Mouse (Mus musculus): ENCODE measurements around the gene Wdcp. TPM values are rescaled to one million over a fixed set of nuclear protein-coding genes. Genes with fewer than 3 reads are reported as not detected.
"Not testable (repeated sequence)": the region's sequence is repeated elsewhere in the genome, so short reads cannot be mapped to it uniquely, and the experiment has no call there.

The Wdcp gene
- total RNA-seq, 2 experiments from 2014 or later, result 12.7 to 15.0 TPM

DNA sequence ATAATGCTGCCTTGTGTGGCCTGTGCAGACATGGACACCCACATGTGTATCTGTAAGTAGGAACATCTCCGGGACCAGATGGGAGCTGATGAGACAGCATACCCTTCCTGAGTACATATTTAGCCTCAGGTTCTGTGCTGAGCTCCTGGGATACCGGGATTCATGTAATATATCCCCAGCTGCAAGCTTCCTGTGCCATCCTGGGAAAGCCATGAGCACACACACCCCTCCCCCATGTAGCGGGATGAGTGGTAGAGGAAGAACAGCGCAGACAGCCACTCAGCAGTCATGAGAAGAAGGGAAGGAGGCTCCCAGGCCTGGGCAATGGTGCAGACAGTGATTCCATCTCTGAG is 21.2 kb downstream of the Wdcp start:
- no peak for DNase-seq
- intact Hi-C loops (cut with DNase I), result no loop called here

DNA sequence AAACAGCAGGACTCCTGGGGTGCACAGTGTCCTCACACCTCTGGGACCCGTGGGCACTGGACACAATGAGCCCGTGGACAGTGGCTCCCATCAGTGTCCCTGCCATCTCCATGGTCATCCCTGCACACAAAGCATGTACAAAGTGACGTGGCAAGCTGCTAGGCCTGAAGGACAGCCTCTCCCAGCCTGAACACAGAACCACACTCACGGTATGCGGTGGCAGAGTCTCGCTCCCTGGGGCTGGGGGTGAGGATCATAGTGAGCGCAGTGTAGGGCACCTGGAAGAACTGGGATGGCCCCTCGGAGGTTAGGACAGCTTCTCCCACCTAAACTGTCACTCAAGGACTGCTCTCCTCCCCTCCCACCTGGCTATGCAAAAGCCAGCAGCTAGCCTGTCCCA is 25.8 kb downstream of the Wdcp start:
- intact Hi-C loops (cut with DNase I), result no loop called here
- DNase-seq, result no peak

DNA sequence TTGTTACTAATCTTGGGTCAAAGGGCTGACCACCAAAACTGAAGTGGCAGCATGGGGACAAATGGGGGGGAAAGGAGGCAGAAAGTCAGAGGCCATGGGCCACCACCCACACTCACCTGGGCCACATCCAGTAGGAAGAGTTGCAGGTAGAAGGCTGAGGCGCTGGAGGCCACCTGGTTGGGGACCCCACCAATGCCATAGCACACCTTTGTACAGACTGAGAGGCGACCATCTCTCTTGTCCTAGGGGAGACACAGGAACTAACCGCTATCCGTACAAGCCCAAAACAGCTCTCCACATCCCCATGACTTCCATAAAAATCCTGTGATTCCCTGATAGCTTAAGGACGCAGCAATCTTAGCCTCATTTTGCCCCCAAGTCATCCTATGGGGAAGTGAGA is 28.2 kb downstream of the Wdcp start:
- no peak for DNase-seq
- intact Hi-C loops (cut with DNase I), result no loop called here

DNA sequence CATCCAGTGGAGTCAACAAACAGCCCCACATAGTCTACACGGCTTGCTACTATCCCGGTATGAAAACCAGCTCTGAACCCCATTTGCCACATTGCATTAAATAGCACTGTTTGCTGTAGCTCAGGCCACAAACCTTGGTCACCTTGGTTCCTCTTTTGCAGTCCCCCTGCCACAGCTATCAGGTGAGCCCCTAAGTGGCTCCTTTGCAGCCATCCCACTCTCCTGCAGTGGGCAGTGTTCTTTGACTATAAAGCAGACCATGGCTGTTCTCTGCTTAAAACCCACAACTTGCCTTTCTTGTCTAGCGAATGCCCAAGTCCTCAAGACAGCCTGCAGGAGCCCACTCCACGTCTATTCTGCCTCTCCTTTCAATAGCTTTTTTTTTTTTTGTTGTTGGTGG is 29.2 kb downstream of the Wdcp start:
- DNase-seq, result no peak
- intact Hi-C loops (cut with DNase I), result no loop called here

DNA sequence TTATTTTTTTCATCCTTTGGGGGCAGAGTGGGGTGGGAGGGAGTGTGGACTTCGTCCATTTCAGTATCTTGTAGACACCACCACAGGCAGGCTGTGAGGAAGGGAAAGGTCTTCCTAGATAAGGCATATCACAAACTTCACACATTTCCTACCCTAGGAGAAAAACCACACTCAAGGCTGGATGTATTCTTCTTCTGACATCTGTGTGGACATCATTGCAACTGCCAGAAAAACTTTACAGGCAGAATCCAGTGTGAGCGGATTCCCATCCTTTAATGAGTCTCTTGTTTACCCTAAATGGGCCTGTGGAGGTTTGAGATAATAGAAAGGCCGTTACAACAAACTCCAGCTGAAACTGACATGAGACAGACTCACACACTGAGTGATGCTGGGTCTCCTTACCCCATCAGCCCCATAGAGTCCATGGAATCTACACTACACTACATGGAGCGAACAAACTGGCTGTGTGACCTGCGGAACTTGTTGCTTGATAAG is 29.9 kb downstream of the Wdcp start:
- intact Hi-C loops (cut with DNase I), result no loop called here
- DNase-seq, result no peak

DNA sequence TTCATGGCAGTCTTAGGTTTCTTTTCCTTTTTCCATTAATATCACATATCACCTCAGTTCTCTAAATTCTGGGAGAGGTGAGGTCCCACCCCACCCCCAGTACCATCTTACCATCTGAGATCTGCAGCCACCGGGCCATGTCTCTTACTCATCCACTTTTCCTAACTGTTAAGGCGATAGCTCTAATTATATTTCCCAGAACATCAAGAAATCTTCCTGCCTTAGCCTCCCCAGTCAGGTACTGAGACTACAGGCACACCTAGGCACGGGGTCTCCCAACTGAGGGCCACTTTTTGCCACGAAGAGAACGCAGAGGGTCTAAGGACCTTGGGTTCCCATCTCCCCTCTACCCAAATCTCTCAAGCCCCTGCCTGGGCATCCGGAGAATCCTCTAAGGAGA is 30.4 kb downstream of the Wdcp start:
- DNase-seq, result no peak
- intact Hi-C loops (cut with DNase I), result no loop called here

DNA sequence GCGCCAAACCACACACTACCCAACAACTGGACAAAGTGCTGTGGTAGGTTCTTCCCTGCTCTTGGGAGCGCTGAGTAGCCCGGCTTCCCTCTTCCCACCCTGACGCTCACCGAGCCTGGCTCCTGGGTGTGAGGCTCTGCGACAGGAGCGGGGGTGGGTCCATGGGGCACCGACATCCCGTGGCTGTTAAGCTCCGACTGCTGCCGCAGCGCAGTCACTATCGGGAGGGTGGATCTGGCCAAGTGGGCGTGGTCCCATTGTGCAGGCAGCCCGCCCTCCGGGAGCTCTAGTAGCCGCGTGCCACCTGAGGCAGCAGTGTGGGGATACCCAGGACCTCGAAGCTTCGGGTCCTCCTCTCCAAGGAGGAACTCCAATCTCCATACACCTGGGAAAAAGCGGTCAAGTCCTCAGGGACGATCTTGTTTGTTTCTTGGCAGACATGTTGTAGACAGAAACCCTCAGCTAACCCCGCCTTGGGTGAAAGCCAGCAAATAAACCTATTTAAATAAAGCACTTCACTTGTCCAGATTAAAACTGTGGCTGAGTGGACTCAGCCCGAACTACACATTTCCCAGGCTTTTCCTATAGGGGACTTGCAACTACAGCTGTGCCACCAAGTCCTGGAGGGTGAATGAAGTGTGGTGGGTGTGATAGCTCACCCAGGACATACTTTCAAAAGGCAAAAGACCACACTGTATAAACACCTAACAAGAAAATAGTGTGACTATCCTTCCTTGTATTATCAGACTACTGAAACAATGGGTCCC is 31.2 kb downstream of the Wdcp start, which contains the start of gene Mfsd2b:
Gene Mfsd2b, minus strand, starts transcription at position 199 of the 767 bp plus-strand sequence.
- DNase-seq, result peak; percentile 69
- intact Hi-C loops (cut with DNase I), result no loop called here

DNA sequence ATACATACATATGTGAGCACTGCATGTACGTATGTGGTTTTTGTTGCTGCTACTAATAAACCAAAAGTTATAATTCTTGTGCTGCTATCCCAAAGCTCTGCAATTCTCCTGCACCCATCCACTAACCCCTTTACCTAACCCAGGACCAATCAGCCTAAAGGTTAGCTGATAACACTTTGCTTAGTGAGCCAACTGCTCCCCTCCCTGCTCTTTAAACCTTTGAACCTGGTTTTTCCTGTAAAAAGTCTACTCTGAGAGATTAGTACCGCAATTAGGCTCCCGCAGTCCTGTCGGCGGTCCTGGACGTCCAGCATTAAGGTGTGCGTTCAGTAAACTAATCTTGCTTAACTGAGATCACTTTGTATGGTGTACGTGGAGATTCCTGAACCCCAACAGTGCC is 32.5 kb downstream of the Wdcp start:
- DNase-seq, result no peak
- intact Hi-C loops (cut with DNase I), result no loop called here

DNA sequence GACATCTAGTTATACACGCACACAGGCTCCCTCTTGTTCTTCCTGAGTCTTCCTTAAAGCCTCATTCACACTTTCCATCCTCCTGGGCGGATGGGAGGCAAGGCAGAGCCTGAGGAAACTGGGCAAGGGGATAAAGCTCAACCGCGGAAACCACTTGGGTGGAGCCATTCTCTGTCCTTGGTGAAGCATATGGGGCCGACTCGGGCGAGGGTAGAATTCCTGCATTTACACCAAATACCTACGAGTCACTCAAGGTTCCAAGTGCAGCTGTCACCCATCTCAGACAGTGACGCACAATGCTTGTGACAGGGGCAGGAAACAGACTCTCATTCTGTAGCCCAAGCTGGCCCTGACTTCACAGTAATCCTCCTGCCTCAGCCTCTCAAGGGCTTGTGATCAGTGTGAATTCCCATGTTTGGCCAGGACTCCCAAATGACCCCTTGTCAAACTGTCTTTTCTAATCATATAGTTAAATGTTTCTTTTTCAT is 35.2 kb downstream of the Wdcp start:
- intact Hi-C loops (cut with DNase I), result no loop called here
- no peak for DNase-seq

DNA sequence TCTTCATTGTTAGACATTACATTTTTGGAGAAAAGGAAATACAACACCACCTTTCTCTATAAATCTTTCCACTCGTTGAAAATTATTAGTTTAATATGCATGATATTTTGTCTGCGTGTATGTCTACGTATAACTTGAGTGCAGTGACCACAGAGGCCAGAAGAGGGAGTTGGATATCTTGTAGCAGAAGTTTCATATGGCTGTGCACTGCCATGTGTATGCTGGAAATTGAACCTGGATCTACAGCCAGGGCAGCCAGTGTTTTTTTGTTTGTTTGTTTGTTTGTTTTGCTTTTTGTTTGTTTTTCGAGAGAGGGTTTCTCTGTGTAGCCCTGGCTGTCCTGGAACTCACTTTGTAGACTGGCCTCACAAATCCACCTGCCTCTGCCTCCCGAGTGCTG is 35.9 kb downstream of the Wdcp start:
- intact Hi-C loops (cut with DNase I), result no loop called here
- no peak for DNase-seq

DNA sequence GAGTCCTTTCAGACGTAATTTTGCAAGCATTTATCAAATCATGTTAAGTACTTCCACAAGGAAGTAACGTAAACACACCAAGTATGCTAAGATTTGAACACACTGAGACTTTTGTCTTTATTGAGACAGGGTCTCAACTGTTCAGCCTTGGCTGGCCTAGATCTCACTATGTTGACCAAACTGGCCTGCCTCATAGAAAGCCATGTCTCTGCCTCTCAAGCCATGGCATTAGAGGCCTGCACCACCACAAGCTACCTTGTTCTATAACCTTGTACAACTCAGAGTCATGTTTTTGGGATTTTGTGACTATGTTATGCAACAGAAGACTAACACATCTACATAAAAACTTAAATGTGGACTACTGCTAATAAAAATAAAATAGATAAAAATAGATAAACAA is 39.0 kb downstream of the Wdcp start:
- no peak for DNase-seq
- intact Hi-C loops (cut with DNase I), result no loop called here

DNA sequence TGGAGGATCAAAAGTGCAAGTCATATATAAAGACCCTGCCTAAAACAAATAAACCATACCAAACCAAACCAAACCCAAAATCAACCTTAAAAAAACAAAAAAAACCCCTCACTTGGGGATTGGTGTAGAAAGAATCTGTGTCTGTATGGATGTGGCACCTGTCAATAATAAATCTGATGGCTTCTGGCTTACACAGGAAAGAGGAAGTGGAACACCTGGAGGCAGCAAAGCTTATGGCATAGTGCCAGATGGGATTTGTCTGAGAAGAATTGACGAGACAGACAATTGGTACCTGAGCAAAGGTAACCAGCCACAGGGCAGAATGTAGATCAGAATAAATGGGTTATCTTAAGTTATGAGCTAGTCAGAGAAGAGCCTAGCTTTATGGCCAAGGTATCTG is 42.0 kb downstream of the Wdcp start:
- intact Hi-C loops (cut with DNase I), result no loop called here
- DNase-seq, result no peak

DNA sequence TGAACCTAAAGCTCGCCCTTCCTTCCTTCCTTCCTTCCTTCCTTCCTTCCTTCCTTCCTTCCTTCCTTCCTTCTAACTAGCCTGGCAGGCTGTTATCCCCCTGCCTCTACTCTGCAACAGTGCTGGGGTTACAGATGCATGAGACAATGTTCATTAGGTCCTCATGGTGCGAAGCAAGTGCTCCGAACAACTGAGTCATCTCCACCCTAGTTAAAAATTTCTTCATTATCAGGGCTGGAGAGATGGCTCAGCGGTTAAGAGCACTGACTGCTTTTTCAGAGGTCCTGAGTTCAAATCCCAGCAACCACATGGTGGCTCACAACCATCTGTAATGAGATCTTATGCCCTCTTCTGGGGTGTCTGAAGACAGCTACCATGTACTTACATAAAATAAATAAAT is 43.5 kb downstream of the Wdcp start:
- intact Hi-C loops (cut with DNase I); DNase-seq: not testable (repeated sequence)

DNA sequence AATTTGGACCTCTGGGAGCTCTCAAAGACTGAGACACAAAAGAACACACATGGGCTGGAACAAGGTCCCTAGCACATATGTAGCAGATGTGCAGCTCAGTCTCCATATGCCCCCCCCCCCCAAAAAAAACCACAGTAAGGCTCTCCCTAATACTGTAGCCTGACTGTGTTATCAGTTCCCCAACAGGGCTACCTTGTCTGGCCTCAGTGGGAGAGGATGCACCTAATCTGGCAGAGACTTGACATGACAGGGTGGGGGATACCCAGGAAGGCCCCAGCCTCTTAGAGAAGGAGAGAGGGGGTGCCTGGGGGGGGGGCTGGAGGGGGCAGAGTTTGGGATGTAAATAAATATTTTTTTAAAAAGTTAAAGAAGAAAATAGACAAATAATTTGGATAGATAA is 45.6 kb downstream of the Wdcp start:
- intact Hi-C loops (cut with DNase I), result no loop called here
- no peak for DNase-seq

DNA sequence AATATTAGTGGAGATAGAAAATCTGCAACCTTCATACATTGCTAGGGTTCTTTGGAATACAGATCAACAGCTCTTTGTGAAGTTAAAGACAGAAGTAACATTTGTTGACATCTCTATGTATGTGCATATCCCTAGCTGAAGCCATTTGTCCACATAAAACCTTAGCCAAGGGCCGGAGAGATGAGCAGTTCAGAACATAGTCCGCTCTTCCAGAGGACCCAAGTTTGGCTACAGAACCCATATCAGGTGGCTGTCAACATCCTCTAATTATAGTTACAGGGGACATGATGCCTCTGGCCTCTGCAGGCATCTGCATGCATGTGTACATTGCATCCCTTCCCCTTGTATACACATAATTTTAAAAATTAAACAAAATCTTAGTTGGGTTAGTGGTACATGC is 46.1 kb downstream of the Wdcp start:
- intact Hi-C loops (cut with DNase I), result no loop called here

DNA sequence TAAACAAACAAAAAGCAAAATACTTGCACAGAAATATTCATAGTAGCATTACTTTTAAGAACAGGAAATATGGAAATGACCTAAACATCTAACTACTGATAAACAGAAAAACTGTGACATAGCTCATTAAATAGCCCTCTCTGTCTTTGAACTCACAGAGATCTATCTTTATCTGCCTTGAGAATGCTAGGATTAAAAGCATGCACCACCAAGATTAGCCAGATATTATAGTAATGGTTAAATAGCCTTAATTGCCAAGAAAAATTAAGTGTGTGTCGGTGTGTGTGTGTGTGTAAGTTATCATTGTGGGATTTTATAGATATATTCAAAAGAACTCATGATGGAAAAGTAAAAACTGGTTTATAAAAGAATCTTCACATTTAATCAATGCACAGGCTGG is 46.8 kb downstream of the Wdcp start:
- intact Hi-C loops (cut with DNase I), result no loop called here
- DNase-seq, result no peak

More for the DNA sequence above, 46.1 kb downstream of the Wdcp start:
- DNase-seq, result no peak

DNA sequence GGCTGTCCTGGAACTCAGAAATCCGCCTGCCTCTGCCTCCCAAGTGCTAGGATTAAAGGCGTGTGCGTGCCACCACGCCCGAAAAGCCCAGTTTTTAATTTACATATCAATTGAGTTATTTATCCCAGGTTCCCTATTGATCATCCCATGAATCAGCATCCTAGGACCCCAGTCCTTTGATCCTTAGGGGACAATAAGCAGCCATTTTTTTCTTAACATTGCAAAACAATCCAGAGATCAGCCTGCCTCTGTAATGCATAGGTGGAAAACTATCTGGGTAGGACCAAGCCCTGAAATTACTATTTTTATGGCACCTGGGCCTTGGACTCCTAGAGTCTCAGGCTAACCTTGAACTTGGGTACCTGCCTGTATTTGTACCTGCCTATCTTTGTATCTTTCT is 54.9 kb downstream of the Wdcp start:
- intact Hi-C loops (cut with DNase I), result no loop called here
- no peak for DNase-seq

DNA sequence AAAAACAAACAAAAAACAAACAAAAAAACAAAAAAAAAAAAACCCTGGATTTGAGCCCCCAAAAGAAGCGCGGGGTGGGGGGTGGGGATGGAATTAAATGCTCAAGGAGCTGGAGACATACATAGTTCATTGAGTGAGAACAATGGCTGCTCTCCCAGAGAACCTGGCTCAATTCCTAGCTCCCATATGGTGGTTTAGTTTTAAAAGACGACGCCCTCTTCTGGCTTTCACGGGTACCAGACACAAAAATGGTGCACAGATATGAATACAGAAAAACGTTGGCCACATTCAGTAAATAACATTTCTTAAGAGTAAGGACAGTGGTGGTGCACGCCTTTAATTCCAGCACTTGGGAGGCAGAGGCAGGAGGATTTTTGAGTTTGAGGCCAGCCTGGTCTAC is 62.8 kb downstream of the Wdcp start:
- intact Hi-C loops (cut with DNase I), result no loop called here
- DNase-seq, result peak; percentile 20

DNA sequence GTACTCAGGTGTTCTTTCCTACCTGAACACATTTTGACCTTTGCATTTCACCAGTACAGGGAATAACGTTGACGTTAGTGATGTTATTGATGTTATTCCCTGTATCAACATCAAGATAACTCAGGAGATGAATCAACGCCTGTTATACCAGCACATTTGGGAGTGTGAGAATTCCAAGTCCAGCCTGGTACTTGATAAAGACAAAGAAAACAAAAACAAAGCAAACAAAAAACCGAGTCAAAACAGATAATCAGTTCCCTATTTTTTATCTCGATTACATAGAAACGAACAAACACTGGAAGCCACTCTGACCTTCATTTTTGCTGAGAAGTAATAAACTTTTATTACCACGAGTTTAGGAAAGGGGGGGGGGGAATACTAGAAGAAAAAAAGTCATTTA is 63.4 kb downstream of the Wdcp start:
- intact Hi-C loops (cut with DNase I), result no loop called here
- DNase-seq, result no peak

DNA sequence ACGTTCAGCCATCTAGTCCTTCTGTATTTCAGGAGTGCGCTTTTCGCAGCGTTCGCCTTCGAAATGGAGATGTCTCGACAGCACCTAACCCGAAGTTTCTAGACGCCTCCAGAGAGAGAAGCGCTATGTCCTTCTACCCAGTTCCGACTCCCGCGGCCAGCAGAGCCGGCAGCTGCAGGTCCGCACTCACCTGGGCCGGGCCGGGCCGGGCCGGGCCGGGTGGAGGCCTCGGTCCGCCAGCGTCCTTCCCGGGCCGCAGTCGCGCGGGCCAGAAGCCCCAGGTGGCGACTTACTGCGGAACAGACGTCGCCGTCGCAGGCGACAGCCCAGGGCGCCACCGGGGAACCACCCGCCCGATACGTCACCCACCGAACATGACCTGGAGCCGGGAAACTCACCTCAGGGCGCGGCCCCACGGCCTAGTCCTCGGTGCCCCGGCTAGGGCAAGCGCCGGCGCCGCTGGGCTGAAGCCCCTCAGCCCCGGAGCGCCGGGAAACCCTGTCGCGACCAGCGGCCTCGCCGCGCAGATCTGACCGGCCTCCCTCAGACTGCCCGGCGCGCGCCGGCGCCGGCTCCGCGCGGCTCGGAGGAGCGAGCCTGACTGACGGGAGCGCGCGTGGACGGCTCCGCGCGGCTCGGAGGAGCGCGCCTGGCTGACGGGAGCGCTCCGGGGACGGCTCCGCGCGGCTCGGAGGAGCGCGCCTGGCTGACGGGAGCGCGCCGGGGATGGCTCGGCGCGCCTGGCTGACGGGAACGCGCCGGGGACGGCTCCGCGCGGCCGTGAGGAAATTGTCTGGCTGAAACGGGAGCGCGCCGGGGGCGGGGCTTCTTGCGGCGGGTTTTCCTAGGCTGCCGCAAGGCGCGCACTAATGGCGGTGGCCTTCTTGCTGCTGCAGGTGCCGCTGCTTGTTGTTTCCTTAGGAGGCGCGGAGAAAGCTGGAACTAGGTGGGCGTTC is 64.1 kb downstream of the Wdcp start, which contains the start of gene Ubxn2a:
Gene Ubxn2a, minus strand, starts transcription at position 755 of the 956 bp plus-strand sequence.
- peak; percentile 98 for DNase-seq
- intact Hi-C loops (cut with DNase I), result no loop called here

DNA sequence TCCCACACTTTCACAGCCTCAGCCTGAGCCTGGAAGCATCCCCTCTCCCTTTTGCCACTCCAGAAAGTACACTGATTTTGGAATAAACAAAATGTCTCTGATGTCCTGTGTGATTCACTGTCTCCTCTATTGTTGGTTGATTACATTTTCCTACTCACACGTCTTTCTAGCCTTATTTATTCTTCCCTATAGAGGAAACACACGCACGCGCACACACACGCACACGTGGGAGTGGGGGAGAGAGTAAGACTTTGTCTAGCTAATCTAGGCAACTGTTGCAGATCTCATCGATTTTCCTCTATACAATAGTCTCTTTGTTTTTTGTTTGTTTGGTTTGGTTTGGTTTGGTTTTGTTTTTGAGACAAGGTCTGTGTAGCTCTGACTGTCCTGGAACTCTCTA is 65.3 kb downstream of the Wdcp start:
- DNase-seq, result no peak
- intact Hi-C loops (cut with DNase I), result no loop called here

Measured in left cerebral cortex, postnatal 4 days (tissue).